In the genomic region with DNA sequence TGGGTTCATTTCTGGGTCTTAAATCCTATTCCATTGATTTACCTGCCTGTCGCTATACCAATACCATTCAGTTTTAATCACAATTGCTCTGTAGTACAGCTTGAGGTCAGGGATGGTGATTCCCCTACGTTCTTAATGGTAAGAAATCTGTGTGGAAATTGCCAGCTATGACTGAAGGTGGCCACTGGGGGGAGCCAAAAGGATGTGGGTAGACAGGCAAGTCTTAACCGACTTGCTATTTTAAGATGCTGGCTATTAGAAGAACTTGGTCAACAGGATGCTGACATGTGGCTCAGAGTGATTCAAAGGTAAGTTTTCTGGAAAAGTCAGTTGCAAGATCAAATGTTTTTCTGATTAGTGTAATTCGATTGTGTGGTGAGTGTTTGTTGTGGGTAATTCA, we compare ENCODE assay signal across 8 mouse cellular contexts. TPM values are rescaled to one million over a fixed set of nuclear protein-coding genes. Genes with fewer than 3 reads are reported as not detected.
DNase-seq lines count a peak whose midpoint lies in the region; ATAC-seq and TF ChIP-seq lines count a peak whose summit lies in the region.

No protein-coding gene starts in this region.

- no peak overlapping the region for H3K4me2 ChIP-seq in kidney, embryonic 15.5 days
- no peak overlapping the region for H3K4me2 ChIP-seq in stomach, postnatal 0 days (replicated peaks; ENCODE audit: low read depth)

- 16% methylated on average over 4 of the region's 4 CpGs for WGBS in kidney, embryonic 15.5 days
- 13% methylated on average over 4 of the region's 4 CpGs for WGBS in stomach, postnatal 0 days

- peak; percentile 85 for TF ChIP-seq CTCF in stomach, postnatal 0 days (IDR thresholded peaks at IDR 0.05; ENCODE audit: low read depth)

- H3K27me3 ChIP-seq in kidney, embryonic 15.5 days: 0 out of 2 replicates have a peak, but pooled peaks cover 6% of the 10 kb centered on the region
- H3K27me3 ChIP-seq in stomach, postnatal 0 days (ENCODE audit: control insufficient read depth, insufficient read depth, low read length): no peaks in the 10 kb centered on the region

- no peaks in the 10 kb centered on the region for H3K9me3 ChIP-seq in kidney, embryonic 15.5 days (replicated peaks)
- H3K9me3 ChIP-seq in stomach, postnatal 0 days (ENCODE audit: control insufficient read depth, low read length): no peaks in the 10 kb centered on the region

- no peak overlapping the region for H3K9ac ChIP-seq in kidney, embryonic 15.5 days
- no peak overlapping the region for H3K9ac ChIP-seq in stomach, postnatal 0 days (ENCODE audit: low read length)

- H3K4me3 ChIP-seq in kidney, embryonic 15.5 days (replicated peaks): no peak overlapping the region
- no peak overlapping the region for H3K4me3 ChIP-seq in stomach, postnatal 0 days (ENCODE audit: low read depth, low read length)

- no peak overlapping the region for H3K27ac ChIP-seq in kidney, embryonic 15.5 days
- H3K27ac ChIP-seq in stomach, postnatal 0 days (replicated peaks): no peak overlapping the region

- ATAC-seq in kidney, embryonic 15.5 days (replicated peaks; ENCODE audit: low FRiP score): no peak
- ATAC-seq in megakaryocyte-erythroid progenitor cell, adult 5-6 weeks (replicated peaks; ENCODE audit: low FRiP score, low TSS enrichment, poor library complexity, severe bottlenecking): peak; percentile 71; the same call in 1 of the 2 replicates
- no peak for ATAC-seq in stomach, postnatal 0 days (ENCODE audit: low FRiP score, low TSS enrichment)

- H3K4me1 ChIP-seq in kidney, embryonic 15.5 days: no peaks in the 10 kb centered on the region
- H3K4me1 ChIP-seq in stomach, postnatal 0 days (replicated peaks; ENCODE audit: control insufficient read depth, insufficient read depth): no peaks in the 10 kb centered on the region

- TF ChIP-seq EP300 in stomach, postnatal 0 days (optimal IDR thresholded peaks at IDR 0.05): no peak

- intact Hi-C loops in heart, postnatal 14 days (cut with DNase I): loop anchor here (5.0 to 10.0 kb wide), 3 partner anchors 87 to 1747 kb away; no protein-coding TSS in a partner anchor

- peak; percentile 49 for DNase-seq in kidney, adult 11 months
- peak; percentile 84 for DNase-seq in adrenal gland, postnatal 10 days
- DNase-seq in embryo, embryonic 9.5 days (ENCODE audit: extremely low spot score): peak; percentile 70
- DNase-seq in heart, postnatal 14 days: peak; percentile 66 to 73
- peak; percentile 59 to 89 for DNase-seq in layer of hippocampus, postnatal 25 days (ENCODE audit: extremely low spot score in 1 of 2, low spot score in 1 of 2)
- DNase-seq in stomach, postnatal 0 days (ENCODE audit: low spot score): peak; percentile 77

- H3K36me3 ChIP-seq in kidney, embryonic 15.5 days: no peaks in the 10 kb centered on the region
- no peaks in the 10 kb centered on the region for H3K36me3 ChIP-seq in stomach, postnatal 0 days (ENCODE audit: control insufficient read depth, insufficient read depth, low read length)

RNA-seq across cellular contexts. Expression of a gene that starts 43.6 kb away (rescaled TPM):
- 22.4 and 24.2 TPM in 2 replicates for polyA plus RNA-seq in kidney, embryonic 15.5 days (2015; fragmentation: Nextera tagmentation; extraction: Ambion mirVana)
- 10 to 100 TPM; 23.3 to 28.1 TPM for total RNA-seq in adrenal gland, postnatal 10 days (2021)
- total RNA-seq in heart, postnatal 14 days (2021): 10 to 100 TPM; 17.5 to 18.6 TPM
- 10 to 100 TPM; 34.5 to 39.2 TPM for total RNA-seq in layer of hippocampus, postnatal 25 days (2021)
- total RNA-seq in megakaryocyte-erythroid progenitor cell, adult 5-6 weeks (2014; fragmentation: Nextera tagmentation): 31.9 and 35.3 TPM in 2 replicates
- total RNA-seq in megakaryocyte-erythroid progenitor cell, adult 5-6 weeks (2017): 51.8 and 56.4 TPM in 2 replicates
- polyA plus RNA-seq in stomach, postnatal 0 days (2015; fragmentation: Nextera tagmentation; extraction: Ambion mirVana): 10.6 and 11.3 TPM in 2 replicates
